Mouse (Mus musculus) embryonic facial prominence, embryonic 10.5 days (tissue): ENCODE data around the gene Sox2. TPM values are rescaled to one million over a fixed set of nuclear protein-coding genes. Genes with fewer than 3 reads are reported as not detected.

Source experiments
- DNase-seq: peaks from one replicate; pipeline ENCODE4 v3.0.0-alpha.2; 2017; ENCODE audit warnings: low spot score
- H3K27ac ChIP-seq: fragments of 300-500 bp; sonication (generic); replicated peaks from 2 replicates; pipeline ENCODE4 v1.5.1; 2016; ENCODE audit warnings: mild to moderate bottlenecking
- H3K27me3 ChIP-seq: fragments of 300-500 bp; sonication (generic); replicated peaks from 2 replicates; pipeline ENCODE4 v1.6.1; 2016; ENCODE audit warnings: low read depth, mild to moderate bottlenecking; ENCODE audit not compliant: poor library complexity, severe bottlenecking
- H3K36me3 ChIP-seq: fragments of 300-500 bp; sonication (generic); replicated peaks from 2 replicates; pipeline ENCODE4 v1.6.1; 2016; ENCODE audit warnings: mild to moderate bottlenecking, moderate library complexity
- H3K4me1 ChIP-seq: fragments of 300-500 bp; sonication (generic); 2 replicates; pipeline ENCODE4 v1.6.1; 2016
- H3K4me3 ChIP-seq: fragments of 300-500 bp; sonication (generic); 2 replicates; pipeline ENCODE4 v1.5.1; 2016; ENCODE audit warnings: mild to moderate bottlenecking, moderate library complexity
- H3K9me3 ChIP-seq: fragments of 300-500 bp; sonication (generic); 2 replicates; pipeline ENCODE4 v1.6.1; 2016; ENCODE audit warnings: mild to moderate bottlenecking
- WGBS: fragments of 180-500 bp; shearing (Covaris S2); methylation state at CpG from one replicate; pipeline ENCODE4 v1.1.7; 2016; 5-methylcytosine and 5-hydroxymethylcytosine counted together
- microRNA counts: library from miRNA; unstranded; fragments of <30 nt; microRNA quantifications from one replicate; lab custom pipeline; 2017
- microRNA-seq: library from miRNA; unstranded; fragments of <30 nt; microRNA quantifications from one replicate; pipeline ENCODE4, GENCODE M21; 2017
- polyA plus RNA-seq: library from polyadenylated mRNA; unstranded; fragments of >200 nt; fragmentation: Nextera tagmentation; extraction: Ambion mirVana; gene quantifications from 2 replicates; pipeline ENCODE4 v1.2.1, GENCODE M21; 2016

The Sox2 gene
- polyA plus RNA-seq, 1 experiment from 2014 or later, result 12.2 TPM

GRCm38 (mm10) chr3:34691703-34692393 is 41.6 kb downstream of the Sox2 start:
- peak overlapping the region; percentile 84 for H3K27ac ChIP-seq
- H3K4me1 ChIP-seq, result peaks cover 13% of the 10 kb centered on the region
- no peaks in the 10 kb centered on the region for H3K36me3 ChIP-seq
- WGBS, result 8% methylated on average over 20 of the region's 20 CpGs
- H3K27me3 ChIP-seq, result peaks cover 15% of the 10 kb centered on the region; the same call in 1 of the 2 replicates
- peak; percentile 74 for DNase-seq
- H3K4me3 ChIP-seq, result peak overlapping the region; percentile 47
- H3K9me3 ChIP-seq, result no peaks in the 10 kb centered on the region

- DNase-seq, result no peak
- peaks cover 13% of the 10 kb centered on the region for H3K4me1 ChIP-seq
- H3K9me3 ChIP-seq, result no peaks in the 10 kb centered on the region
- H3K27ac ChIP-seq, result peak overlapping the region; percentile 84
- H3K27me3 ChIP-seq, result peaks cover 15% of the 10 kb centered on the region; the same call in 1 of the 2 replicates
- H3K36me3 ChIP-seq, result no peaks in the 10 kb centered on the region
- 12% methylated on average over 15 of the region's 15 CpGs for WGBS
- peak overlapping the region; percentile 47 for H3K4me3 ChIP-seq
Observed at GRCm38 (mm10) chr3:34692394-34692745, 42.2 kb downstream of the Sox2 start.

MicroRNA genes within 50 kb of the gene (microRNA counts, 519-probe panel; counts per million panel counts)
- 188 counts per million, percentile 57 among the panel's probes with 10 or more counts for microRNA mmu-miR-1897-3p (lab: Ali Mortazavi, UCI)

Small RNA genes lying within 50 kb of the gene (microRNA-seq; reads per million reads assigned to microRNA genes)
- not detected for gene Mir1897
